Mouse (Mus musculus) liver, adult 2 months (tissue): ENCODE data around the gene Nfia. TPM values are rescaled to one million over a fixed set of nuclear protein-coding genes. Genes with fewer than 3 reads are reported as not detected.
A peak's percentile ranks its signal among the peaks of the same experiment; 100 is the strongest.

ENCODE experiments used
- DNase-seq: peaks from one replicate; pipeline ENCODE4 v3.0.0-alpha.2; 2011; ENCODE audit warnings: low read depth, low spot score; ENCODE audit errors: extremely low read depth
- H3K27ac ChIP-seq: fragments of 200-500 bp; replicated peaks from 2 replicates; pipeline ENCODE4 v1.5.1; 2012; ENCODE audit warnings: low read depth, mild to moderate bottlenecking, control low read depth, inconsistent platforms, low read length; ENCODE audit not compliant: insufficient read depth
- H3K27me3 ChIP-seq: fragments of 200-500 bp; 2 replicates; pipeline ENCODE4 v1.6.1; 2012; ENCODE audit warnings: mild to moderate bottlenecking, moderate library complexity, low read length, inconsistent platforms; ENCODE audit not compliant: control insufficient read depth, insufficient read depth
- H3K36me3 ChIP-seq: fragments of 200-500 bp; 2 replicates; pipeline ENCODE4 v1.6.1; 2012; ENCODE audit warnings: low read length, inconsistent platforms; ENCODE audit not compliant: control insufficient read depth, insufficient read depth
- H3K4me1 ChIP-seq: fragments of 200-500 bp; 2 replicates; pipeline ENCODE4 v1.6.1; 2011; ENCODE audit warnings: low read length; ENCODE audit not compliant: control insufficient read depth, insufficient read depth
- H3K4me3 ChIP-seq: fragments of 200-500 bp; 2 replicates; pipeline ENCODE4 v1.5.1; 2011; ENCODE audit warnings: low read depth, mild to moderate bottlenecking, control low read depth, low read length, moderate library complexity; ENCODE audit not compliant: insufficient read depth
- H3K79me2 ChIP-seq: fragments of 200-500 bp; 2 replicates; pipeline ENCODE4 v1.6.1; 2012; ENCODE audit warnings: inconsistent platforms, mild to moderate bottlenecking, low read length, moderate library complexity; ENCODE audit not compliant: control insufficient read depth, insufficient read depth
- H3K9ac ChIP-seq: fragments of 200-500 bp; 2 replicates; pipeline ENCODE4 v1.6.1; 2012; ENCODE audit warnings: low read depth, mild to moderate bottlenecking, control low read depth, inconsistent platforms, low read length
- CTCF ChIP-seq: fragments of 200-500 bp; IDR thresholded peaks from 2 replicates; pipeline ENCODE4 v1.5.1; 2011; ENCODE audit warnings: low read depth, low read length, control low read depth
- POLR2A ChIP-seq: fragments of 200-500 bp; IDR thresholded peaks from 2 replicates; pipeline ENCODE4 v1.6.1; 2011; ENCODE audit warnings: low read length, control low read depth; ENCODE audit not compliant: insufficient read depth; ENCODE audit errors: extremely low read depth
- WGBS: fragments of 180-500 bp; shearing (Covaris S2); methylation state at CpG from one replicate; pipeline ENCODE4 v1.1.7; 2018; 5-methylcytosine and 5-hydroxymethylcytosine counted together
- polyA plus RNA-seq: library from polyadenylated mRNA; depleted of rRNA; stranded (reverse); fragments of >200 nt; gene quantifications from 2 replicates; pipeline ENCODE4 v1.2.3, GENCODE M21; 2012
- total RNA-seq: library from RNA; depleted of rRNA; stranded (reverse); fragments of >200 nt; gene quantifications from 2 replicates; pipeline ENCODE4 v1.2.3, GENCODE M21; 2014

The Nfia gene
- total and polyA plus RNA-seq, 2 experiments: 12.5 to 32.2 TPM

GRCm38 (mm10) chr4:97782069-97782468 lies 9.5 kb downstream of the Nfia start:
- TF ChIP-seq CTCF: no peak
- TF ChIP-seq POLR2A: no peak
- peaks cover 23% of the 10 kb centered on the region for H3K36me3 ChIP-seq
- peaks cover 29% of the 10 kb centered on the region for H3K4me1 ChIP-seq
- no peaks in the 10 kb centered on the region for H3K27me3 ChIP-seq
- DNase-seq: no peak
- WGBS: 88% methylated on average over 3 of the region's 3 CpGs
- no peak overlapping the region for H3K4me3 ChIP-seq
- peaks cover 16% of the 10 kb centered on the region for H3K79me2 ChIP-seq
- H3K9ac ChIP-seq: no peak overlapping the region
- H3K27ac ChIP-seq: no peak overlapping the region

GRCm38 (mm10) chr4:97782497-97782896 lies 10.0 kb downstream of the Nfia start:
- peak; percentile 58 for DNase-seq
- Histone ChIP-seq H3K79me2 (peaks cover 20% of the 10 kb centered on the region), H3K4me1 (peaks cover 32% of the 10 kb centered on the region), H3K9ac (no peak overlapping the region), H3K27ac (no peak overlapping the region), H3K4me3 (no peak overlapping the region), H3K36me3 (peaks cover 27% of the 10 kb centered on the region), H3K27me3 (no peaks in the 10 kb centered on the region)
- WGBS: 45% methylated on average over 6 of the region's 6 CpGs
- TF ChIP-seq POLR2A (no peak), CTCF (no peak)

DNA sequence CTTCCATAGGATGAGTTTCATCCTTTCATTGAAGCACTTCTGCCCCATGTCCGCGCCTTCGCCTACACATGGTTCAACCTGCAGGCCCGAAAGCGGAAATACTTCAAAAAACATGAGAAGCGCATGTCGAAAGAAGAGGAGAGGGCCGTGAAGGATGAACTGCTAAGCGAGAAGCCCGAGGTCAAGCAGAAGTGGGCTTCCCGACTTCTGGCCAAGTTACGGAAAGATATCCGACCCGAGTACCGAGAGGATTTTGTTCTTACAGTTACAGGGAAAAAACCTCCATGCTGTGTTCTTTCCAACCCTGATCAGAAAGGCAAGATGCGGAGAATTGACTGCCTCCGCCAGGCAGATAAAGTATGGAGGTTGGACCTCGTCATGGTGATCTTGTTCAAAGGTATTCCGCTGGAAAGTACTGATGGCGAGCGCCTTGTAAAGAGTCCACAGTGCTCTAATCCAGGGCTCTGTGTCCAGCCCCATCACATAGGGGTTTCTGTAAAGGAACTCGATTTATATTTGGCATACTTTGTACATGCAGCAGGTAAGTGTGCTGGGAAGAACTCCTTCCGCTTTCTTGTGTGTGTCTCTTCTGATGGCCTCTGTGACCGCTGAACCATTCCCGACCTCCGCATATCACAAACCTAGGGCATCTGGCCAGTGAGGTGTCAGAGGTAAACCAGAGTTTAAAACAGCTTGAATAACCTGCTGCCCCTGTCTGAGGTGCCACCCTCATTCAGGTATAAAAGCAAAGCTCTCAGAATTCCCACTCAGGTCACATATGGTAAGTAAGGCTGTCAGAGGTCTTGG lies 10.7 kb downstream of the Nfia start:
- H3K4me3 ChIP-seq: no peak overlapping the region
- peak overlapping the region; percentile 12; the same call in 1 of the 2 replicates for H3K27ac ChIP-seq
- H3K27me3 ChIP-seq: no peaks in the 10 kb centered on the region

DNA sequence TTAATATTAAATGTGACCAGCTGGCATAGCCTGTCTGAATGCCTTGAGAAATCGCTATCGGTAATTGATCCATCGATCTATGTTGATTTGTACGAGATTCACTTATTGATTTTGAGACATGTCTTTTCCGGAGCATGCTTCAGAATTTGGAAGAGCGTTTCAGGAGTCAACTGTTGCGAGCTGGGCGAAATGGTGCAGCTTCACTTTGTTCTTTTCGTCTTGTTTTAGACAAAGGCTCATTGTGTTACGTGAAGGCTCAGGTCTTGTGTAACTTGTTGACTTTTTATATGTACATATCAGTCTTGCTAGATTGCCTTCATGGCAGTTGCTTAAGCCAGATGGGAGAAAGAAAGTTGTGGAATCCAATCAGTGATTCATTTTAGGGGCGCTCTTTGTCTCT lies 11.7 kb downstream of the Nfia start:
- DNase-seq: peak; percentile 71
- peaks cover 16% of the 10 kb centered on the region for H3K79me2 ChIP-seq
- H3K4me1 ChIP-seq: peaks cover 33% of the 10 kb centered on the region
- TF ChIP-seq CTCF (no peak), POLR2A (no peak)
- H3K27me3 ChIP-seq: no peaks in the 10 kb centered on the region
- H3K4me3 ChIP-seq: no peak overlapping the region
- H3K9ac ChIP-seq: peak overlapping the region; percentile 47; the same call in 1 of the 2 replicates
- 29% methylated on average over 11 of the region's 11 CpGs for WGBS
- peaks cover 28% of the 10 kb centered on the region for H3K36me3 ChIP-seq
- peak overlapping the region; percentile 44 for H3K27ac ChIP-seq

More for the DNA sequence above, 10.7 kb downstream of the Nfia start:
- no peak for TF ChIP-seq CTCF
- TF ChIP-seq POLR2A: no peak
- Histone ChIP-seq H3K36me3 (peaks cover 28% of the 10 kb centered on the region), H3K9ac (no peak overlapping the region), H3K4me1 (peaks cover 33% of the 10 kb centered on the region), H3K79me2 (peaks cover 16% of the 10 kb centered on the region)
- peak; percentile 71 for DNase-seq
- 84% methylated on average over 26 of the region's 26 CpGs for WGBS

- no peak for TF ChIP-seq POLR2A
- no peak for TF ChIP-seq CTCF
- Histone ChIP-seq H3K27me3 (no peaks in the 10 kb centered on the region), H3K4me1 (peaks cover 33% of the 10 kb centered on the region), H3K9ac (no peak overlapping the region), H3K79me2 (peaks cover 21% of the 10 kb centered on the region), H3K27ac (peak overlapping the region; percentile 85), H3K4me3 (no peak overlapping the region), H3K36me3 (peaks cover 35% of the 10 kb centered on the region)
- 46% methylated on average over 8 of the region's 8 CpGs for WGBS
- peak; percentile 78 for DNase-seq
Measured at GRCm38 (mm10) chr4:97785547-97786271, 13.2 kb downstream of the Nfia start.

DNA sequence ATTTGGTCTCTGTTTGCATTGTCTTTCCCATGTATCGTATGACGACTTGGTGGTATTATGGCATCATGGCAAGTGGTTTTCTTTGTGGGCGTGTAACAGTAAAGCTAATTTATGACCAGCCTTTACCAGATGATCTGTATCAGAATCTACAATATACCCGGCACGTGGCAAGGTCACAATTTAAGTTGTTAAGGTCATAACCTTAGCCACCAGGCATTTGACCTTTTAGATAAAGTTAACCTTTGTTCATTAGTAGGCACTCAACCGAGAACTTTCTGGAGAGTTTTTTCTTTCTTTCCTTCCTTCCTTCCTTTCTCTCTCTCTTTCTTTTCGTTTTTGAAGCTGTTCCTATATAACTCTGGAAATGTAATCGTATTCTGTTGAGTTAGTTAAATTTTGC lies 14.0 kb downstream of the Nfia start:
- Histone ChIP-seq H3K79me2 (peaks cover 21% of the 10 kb centered on the region), H3K9ac (no peak overlapping the region), H3K4me1 (peaks cover 33% of the 10 kb centered on the region), H3K36me3 (peaks cover 35% of the 10 kb centered on the region), H3K27ac (no peak overlapping the region), H3K4me3 (no peak overlapping the region), H3K27me3 (no peaks in the 10 kb centered on the region)
- TF ChIP-seq CTCF (no peak), POLR2A (no peak)
- WGBS: 61% methylated on average over 8 of the region's 8 CpGs
- peak; percentile 61 for DNase-seq
